Mouse (Mus musculus): Measurements from ENCODE around the gene Hrc.
"Not testable (repeated sequence)": the region's sequence is repeated elsewhere in the genome, so short reads cannot be mapped to it uniquely, and the experiment has no call there.

The Hrc gene

DNA sequence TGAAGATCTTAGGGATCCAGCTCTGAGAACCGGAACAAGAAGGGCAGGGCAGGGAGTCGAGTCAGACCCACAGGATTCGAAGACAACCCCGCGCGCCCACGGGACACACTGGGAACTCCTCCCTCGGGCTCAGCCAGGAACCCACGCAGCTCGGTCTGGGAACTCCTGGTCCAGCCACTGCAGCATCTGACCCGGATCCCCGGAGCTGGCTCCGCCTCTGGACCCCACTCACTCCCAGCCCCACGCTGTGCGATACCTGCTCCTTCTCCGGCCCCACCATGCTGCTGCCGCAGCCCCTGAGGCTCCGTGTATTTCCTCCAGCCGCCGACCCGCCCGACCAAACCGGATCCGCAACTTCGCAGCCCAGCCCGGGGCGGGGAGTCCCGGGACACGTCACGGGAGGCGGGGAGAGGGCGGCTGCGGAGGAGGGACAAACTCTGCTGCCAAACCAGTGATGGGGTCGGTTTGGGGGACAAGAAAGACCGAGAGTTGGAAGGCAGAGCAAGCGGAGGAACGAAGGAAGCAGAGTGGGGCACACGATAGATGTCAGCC lies 1.6 kb upstream of the Hrc start, which contains the start of gene Trpm4:
Trpm4 (minus strand) TSS at position 350 of the 552 bp plus-strand sequence.
- peak; percentile 69 to 89 for DNase-seq

DNA sequence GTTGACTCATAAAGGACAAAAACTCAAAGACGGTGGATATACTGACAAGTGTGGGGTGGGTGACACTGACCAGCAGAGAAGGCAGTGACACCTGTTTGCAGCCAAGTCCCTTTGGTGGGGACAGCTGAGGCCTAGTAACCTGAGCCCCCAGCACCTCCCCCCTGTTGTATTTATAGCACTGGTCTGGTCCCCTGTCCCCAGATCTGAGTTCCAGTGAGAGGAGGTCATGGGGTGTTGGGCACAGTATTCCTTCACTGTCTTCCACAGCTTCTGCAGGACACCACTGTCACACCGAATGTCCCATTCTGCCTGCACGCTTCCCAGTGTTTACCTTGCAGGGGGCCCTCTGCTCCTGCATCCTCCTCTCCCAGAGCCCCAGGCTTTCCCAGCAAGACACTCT lies 485 bp upstream of the Hrc start:
- DNase-seq: no peak

DNA sequence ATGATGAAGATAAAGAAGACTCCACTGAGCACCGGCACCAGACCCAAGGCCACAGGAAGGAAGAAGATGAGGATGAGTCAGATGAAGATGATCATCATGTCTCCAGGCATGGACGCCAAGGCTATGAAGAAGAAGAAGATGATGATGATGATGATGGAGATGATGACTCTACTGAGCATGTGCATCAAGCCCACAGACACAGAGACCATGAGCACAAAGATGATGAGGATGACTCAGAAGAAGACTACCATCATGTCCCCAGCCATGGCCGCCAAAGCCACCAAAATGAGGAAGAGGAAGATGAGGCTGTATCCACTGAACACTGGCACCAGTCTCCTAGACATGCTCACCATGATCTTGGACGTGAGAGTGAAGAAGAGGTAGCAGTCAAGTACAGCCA lies 1.2 kb downstream of the Hrc start:
- no peak for DNase-seq

DNA sequence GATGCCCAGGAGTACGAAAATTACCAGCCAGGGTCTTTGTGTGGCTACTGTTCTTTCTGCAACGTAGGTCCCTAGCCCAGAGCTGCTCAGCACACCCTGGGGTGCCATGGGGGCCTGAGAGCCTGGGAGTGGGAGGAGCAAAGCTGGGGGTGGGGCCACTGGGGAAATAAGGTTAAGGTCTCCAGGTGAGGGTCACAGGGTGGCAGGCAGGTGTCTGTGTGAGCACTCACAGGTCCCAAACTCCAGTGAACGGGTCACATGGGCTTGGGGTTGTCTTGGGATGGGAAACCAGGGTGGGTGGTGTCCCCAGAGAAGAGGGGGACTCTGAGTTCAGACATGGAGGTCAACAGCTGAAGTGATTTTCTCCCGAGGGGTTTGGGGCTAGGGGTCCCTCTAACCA lies 2.4 kb downstream of the Hrc start:
- no peak for DNase-seq

DNA sequence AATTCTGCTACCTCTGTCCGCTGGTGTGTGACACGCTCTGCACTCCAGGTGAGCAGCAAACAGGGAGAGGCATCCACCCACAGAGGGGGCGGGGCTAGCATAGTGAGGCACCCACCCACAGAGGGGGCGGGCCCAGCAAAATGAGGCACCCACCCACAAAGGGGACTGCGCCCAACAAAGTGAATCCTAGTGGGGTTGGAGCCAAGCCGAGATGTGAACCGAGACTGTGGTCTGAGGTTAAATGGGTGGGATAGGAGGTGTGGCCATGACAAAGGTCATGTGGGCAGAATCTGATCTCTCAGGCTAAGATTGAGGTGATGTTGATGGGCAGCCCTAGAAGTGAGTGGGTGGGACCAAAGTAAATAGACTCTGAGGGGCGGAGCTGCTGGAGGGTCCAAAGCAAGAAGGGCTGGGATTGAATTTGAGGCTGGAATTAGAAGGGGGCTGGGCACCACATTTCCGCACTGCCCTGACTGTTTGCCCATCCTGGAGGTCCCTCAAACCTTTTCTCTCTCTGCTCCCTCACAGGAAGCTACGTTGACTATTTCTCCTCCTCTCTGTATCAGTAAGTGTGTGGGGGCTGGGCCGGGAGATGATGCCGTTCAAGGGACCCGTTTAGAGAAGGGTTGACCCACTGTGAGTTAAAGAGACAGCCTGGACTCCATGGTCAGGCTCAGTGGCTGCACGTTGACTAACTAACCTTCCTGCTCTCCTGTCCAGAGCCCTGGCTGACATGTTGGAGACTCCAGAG lies 3.2 kb downstream of the Hrc start:
- no peak for DNase-seq

DNA sequence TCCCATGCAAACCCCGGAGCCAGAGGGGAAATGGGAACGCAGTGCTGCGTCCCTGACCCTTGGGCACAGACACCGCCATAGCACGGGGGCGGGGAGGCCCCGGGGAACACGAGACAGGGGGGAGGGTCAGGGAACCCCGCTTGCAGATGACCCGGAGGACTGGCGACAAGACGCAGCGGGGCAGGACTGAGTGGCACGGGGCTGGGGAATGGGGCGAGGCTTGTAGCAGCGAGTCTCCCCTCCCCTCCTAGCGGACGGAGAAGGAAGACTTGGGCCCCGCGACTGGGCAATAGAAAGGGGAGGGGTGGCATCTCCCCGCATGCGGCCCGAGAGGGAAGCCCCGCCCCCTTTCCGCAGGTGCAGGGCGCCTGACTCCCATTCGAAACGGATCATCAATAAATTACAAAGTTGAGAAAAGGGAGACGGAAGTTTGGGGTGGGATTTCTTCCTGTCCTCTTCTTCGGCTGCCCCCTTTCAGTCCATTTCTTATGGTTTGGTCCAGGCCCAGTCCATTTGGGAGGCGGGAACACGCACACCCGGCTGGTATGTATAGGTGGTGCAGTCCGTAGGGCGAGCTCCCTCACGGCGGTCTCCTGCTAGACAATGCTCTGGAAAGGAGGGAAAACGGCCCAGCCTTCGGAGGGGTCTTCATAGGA lies 4.4 kb downstream of the Hrc start:
- peak; percentile 33 to 58 for DNase-seq

DNA sequence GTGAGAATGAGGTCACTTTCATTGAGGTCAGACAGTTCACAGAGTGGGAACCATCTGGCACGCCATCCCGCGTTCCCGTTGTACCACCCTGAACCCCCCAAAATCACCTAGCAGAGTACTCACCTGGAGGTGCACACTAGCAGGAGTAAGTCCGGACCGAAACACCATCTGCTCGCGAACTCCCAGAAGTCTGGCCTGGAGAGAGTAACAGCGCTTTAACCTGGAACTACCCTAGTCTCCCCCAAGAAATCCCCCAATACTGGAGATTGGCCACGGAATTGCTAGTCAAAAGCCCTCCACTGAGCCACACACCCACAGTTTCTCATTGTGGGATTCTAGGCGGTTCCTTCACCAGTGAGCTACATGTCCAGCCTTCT lies 5.0 kb downstream of the Hrc start:
- no peak for DNase-seq

DNA sequence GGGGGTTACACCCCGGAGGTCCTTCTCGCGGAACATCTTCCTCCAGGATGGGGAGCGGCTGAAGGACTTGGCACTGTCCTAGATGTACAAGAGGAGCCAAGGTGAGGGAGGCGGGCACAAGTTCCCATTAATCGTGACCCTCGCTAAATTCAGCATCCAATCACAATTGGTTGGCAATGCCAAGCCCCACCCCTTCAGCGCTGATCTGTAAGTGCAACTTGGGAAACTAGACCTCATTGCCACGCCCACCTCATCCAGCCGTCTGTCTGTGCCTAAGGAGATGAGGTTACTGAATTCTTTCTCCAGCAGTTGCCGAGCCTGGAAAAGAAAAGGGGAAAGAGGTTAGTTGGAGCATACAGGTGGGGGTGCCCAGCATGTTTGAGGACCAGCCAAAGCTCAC lies 5.6 kb downstream of the Hrc start:
- DNase-seq: peak in 1 of 2 experiments; percentile 22

DNA sequence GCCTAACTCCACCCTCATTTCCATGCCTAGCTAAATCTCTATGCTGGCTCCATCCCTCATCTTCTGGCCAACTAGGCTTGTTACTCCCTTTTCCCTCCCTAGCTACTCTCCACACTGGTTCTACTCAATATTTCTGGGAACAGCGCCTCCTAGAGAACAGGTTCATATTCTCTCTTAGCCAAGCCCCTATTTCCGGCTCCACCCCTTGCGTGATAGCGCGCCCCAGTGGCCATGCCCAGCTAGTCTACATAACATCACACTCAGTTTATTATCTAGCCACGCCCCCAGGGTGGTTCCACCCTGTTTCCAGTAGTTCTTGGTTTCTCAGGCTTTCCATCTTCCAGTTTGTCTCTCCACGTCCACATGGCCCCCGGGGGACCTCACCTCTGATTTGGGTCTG lies 6.2 kb downstream of the Hrc start:
- peak; percentile 47 to 70 for DNase-seq

DNA sequence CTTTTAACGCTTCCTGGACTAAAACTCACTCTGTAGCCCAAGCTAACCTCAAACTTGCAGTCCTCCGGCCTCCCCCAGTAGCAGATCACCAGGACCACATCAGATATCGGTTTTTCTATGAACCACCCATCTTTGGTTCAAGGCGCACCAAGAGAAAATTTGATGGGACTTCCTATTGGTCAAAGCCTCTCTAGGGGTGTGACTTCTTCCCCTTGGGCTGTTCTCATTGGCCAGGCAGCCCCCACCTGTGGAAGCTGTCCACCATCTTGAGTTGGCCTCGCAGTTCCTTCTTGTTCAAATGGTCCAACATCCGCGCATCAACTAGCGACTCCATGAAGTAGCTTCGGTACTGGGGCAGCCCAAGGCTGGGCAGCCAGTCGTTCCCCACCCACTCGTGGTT lies 7.0 kb downstream of the Hrc start:
- no peak for DNase-seq

DNA sequence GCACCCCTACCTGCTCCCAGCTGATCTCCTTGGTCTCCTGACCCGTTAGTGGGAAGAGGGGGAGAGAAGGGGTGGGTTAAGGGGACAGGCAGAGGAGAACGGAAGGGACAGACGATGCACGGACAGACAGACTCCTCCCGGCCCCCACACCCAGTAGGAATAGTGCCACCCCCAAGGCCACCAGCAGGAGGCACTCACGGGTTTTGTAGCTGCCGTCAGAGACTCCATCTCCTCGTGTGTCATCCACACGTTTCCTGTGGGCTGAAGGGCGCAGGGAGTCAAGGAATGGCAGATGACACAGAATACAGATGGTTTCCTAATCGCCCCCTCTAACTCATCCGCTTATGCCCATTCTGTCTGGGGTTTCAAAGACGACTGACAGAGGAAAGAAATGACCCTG lies 8.5 kb downstream of the Hrc start:
- no peak for DNase-seq

DNA sequence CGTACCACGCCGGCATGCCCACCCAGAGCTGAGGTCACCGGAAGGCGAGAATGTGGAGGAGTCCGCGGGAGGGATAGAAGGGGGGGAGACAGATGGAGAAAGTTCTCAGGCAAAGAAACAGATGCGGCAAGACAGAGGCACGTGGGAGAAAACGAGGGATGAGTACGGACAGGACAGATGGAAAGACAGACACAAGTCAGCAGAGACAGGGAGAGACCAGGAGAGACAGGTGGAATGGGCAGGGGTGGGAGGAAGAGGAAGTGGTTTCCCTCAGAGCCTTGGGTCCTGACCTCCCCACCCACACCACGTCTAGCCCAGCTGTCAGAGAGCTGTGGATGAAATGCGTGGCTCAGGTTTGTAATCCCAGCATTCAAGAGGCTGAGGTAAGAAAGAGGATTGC lies 11.8 kb downstream of the Hrc start:
- no peak for DNase-seq

DNA sequence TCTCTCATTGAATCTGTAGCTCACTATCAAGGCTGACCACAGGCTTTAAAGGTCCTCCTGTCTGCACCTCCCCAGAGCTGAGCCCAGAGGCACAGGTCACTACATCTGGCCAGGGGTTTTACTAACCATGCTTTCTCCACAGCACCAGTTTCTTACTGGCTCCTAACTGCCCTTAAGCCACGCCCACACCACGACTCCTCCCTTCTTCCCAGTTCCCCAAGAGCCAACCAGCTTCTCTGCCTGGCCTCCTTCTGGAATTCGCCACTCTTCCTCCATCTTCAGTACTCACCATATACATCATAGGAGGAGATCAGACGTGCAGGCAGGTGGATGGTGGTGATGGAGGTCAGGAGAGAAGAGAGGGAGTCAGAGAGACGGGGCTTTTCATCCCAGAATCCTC lies 18.0 kb downstream of the Hrc start:
- DNase-seq: no peak

DNA sequence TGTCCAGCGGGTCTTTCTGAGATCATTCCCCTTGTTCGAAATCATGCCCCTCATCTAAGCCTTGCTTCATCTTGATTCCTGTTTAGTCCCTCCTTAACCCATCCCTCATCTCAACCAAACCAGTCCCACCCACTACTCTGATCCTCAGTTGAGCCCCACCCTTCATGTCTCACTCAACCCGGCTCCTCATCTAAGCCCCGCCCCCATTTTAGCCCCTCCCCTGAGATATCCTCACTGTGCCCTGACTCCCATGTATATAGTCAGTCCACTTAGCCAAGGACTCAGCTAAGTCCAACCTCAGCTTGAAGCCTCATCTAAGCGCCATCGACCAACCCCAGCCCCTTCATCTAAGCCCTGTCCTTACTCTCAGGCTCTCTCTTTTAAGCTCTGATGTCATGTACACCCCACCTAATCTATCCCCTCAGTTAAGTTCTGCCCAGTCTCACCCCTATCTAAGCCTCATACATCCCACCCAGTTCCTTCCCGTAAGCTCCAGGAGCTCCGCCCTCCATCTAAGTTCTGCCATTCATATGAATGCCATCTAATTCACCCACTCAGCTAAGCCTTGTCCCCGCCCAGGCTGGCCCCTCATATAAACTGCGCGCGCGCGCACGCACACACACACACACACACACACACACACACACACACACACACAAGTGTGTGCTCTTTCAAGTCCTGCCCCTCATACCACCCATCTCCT lies 20.4 kb downstream of the Hrc start:
- DNase-seq: no peak

DNA sequence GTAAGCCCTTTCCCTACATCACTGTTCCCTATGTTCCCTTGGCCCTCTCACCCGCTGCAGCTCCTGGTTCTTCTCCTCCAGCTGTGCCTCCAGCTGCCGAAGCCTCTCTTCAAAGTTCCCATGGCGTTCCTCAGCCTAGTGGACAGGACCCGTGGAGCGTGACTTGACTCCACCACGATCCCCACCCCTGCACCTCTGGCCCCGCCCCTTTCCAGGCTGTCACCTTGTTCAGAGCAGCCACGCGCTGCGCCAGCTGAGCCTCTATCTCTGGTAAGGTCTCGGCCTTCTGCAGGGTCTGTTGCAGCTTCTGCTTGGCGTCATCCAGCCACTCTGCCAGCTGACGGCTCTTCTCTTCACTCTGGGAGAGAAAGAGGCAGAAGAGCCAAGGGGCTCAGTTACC lies 21.0 kb downstream of the Hrc start:
- no peak for DNase-seq

DNA sequence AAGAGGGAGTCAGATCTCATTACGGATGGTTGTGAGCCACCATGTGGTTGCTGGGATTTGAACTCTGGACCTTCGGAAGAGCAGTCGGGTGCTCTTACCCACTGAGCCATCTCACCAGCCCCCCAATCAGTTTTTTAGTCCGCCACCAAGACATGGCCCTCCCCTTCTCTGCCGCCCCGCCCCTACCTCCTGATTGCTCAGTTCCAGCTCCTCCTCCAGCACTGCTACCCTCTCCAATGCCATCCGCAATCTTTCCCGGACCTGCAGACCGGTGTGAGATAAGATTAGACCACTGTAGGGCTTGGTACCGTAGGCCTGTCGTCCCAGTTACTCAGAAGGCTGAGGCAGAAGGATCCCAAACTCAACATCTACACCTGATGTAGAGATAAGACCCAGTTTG lies 24.0 kb downstream of the Hrc start:
- not testable (repeated sequence) for DNase-seq

DNA sequence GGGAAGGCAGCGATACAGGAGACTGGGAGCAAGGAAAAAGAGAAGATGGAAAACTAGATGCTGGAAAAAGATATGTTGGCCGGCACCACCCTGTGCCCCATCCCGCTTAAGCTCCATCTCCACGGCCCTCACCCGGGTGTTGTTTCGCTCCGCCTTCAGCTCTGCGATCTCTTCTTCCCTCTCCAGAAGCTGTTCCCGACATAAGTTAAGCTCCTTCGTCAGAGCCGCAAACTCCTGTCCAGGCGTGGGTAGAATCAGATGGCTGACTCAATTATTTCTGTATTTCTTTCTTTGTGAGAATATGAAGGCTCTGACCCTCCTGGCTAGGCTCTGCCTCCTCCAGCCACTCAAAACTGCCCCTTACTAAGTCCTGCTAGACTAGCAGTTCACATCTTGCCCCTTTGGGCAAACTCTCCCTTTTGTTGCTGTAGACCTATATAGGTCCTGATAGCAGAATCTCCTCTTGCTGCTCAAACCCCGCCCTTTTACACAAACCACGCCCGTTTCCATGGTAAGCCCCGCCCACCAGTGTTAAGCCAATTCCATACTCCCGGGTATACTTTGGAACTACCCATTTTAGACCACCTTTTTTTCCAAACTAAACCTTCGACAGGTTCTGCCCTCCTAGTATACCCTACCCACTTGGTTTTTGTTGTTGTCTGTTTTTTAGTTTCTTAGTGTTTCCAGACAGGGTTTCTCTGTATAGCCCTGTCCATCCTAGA lies 25.5 kb downstream of the Hrc start:
- no peak for DNase-seq

DNA sequence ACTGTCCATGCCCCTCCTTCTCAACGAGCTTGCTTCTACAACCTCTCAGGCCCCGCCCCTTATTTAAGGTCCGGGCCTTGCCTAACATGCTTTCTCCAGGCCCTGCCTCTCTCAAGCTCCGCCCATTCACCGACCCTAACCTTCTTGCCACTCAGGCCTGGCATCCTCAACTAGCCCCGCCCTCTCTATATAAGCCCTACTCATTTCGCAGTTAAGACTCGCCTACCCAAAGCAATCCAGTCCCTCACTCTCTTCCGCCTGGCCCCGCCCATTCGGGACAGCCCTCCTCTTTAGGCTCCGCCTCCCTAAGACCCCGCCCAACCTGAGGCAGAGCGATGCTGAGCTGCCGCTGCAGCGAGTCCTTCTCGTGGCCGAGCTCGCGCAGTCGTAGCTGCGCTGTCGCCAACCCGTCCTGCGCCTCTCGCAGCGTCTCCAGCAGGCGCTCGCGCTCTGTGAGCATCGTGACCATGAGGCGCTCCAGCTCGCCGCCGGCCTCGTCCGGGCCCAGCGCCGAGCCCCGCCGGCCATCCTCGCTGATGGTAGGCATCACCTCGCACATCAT lies 26.2 kb downstream of the Hrc start:
- peak; percentile 81 to 83 for DNase-seq

DNA sequence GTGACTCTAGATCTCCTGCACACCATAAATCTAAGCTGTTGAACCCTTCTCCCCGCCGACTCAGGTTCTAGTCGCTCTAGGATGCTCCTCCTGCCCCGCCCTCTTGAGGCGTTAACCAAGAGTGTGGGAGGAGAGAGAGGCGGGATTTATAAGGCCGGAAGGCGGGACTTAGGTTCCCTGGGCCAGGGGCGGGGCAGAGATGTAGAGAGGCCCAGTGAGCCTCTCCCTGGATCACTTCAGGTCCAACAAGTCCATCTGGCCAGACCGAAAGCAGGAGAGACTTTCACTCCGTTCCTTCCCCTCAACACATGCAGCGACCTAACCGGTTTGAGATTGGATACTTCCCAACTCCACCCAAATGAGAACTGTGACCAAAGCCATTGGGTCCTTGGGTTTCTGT lies 27.7 kb downstream of the Hrc start:
- DNase-seq: peak in 1 of 2 experiments; percentile 53

DNA sequence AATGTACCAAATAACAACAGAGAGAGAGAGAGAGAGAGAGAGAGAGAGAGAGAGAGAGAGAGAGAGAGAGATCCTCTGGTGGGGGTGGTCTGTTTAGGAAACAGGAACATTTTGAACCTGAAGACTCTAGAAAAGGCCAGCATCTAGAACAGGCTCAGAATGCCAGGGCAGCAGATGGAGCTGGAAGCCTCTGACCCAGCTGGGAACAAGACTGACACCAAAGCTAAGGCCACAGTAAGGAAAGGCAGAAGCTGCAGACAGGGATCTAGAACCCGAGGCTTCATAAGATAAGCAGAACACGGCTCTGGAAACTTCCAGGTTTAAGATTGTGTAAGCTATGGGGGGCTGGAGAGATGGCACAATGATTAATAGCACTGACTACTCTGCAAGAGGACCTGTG lies 28.9 kb downstream of the Hrc start:
- DNase-seq: no peak

DNA sequence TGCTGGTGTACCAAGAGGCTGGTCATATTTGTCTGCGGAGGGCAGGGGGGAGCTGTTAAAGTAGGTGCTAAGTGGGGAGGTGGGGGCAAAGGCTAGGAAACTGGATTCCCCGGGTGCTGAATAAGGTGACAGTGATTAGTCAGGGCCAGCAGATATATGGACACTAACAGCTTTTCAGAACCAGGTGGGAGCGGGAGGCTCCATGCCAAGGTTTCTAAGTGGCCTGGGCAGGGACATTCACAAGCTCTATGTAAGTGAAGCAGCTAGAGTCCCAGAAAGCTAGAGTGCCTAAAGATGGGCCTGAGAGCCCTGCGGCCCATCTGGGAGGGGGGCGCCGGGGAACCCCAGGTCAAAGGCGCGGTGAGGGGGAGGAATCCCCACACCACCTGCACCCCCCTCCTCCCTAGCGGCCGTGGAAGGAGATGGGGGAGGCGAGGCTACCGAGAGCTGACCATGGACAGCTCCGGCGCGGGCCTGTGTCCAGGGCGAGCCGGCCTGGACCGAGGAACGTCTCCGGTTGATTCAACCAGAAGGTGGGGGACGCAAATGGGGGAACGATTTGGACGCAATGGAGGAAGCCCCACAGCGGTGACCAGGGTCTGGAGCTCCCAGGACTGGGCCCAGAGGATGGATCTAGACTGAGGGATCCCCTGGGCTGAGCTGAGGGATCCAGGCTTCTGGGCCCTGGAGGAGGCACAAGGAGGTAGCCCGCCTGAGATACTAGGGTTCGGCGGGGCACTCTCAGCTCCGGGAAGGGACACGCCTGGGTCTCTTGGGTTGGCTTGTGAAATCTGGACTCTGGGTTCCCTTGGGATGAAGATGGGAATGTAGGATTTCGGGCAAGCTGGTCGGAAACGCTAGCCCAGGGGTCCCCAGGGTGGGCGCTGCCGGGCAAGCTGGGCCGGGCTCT lies 30.9 kb downstream of the Hrc start:
- DNase-seq: no peak

DNA sequence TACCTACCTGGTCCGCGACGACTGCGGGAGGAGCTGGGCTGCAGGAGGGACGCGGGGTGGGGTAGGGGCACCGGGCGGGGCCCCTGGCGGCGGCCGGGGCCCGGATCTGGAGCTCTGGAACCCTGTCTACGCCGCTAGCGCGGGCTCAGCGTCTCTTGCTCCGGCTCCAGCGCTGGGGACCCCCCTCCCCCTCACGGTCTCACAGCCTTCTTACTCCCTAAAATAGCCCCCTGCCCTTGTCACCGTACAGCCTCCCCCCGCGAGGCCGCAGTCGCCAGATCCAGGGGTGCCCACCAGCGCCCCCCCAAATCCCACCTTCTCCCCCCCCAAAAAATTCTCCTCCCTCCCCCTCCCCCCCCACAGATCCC lies 31.5 kb downstream of the Hrc start, which contains the start of gene Ppfia3:
Ppfia3 (minus strand) TSS at position 368 of the 368 bp plus-strand sequence.
- DNase-seq: no peak

All from spleen, adult 18-20 months (tissue).